Mouse (Mus musculus) spleen, adult 2 months (tissue): ENCODE data around the gene Ptgs2. TPM values are rescaled to one million over a fixed set of nuclear protein-coding genes. Genes with fewer than 3 reads are reported as not detected.

Experiments
- DNase-seq, 2 experiments: peaks; one replicate each; pipeline versions ENCODE4 v3.0.0 to v3.0.0-alpha.2; 2012 to 2021; ENCODE audit warnings: low spot score in 2 of 2, low read depth in 1 of 2
- H3K27ac ChIP-seq: fragments of 200-500 bp; 2 replicates; pipeline ENCODE4 v1.5.1; 2012; ENCODE audit warnings: low read length, inconsistent platforms; ENCODE audit not compliant: insufficient read depth
- H3K27me3 ChIP-seq: fragments of 200-500 bp; 2 replicates; pipeline ENCODE4 v1.6.1; 2012; ENCODE audit warnings: mild to moderate bottlenecking, moderate library complexity, low read length, inconsistent platforms; ENCODE audit not compliant: control insufficient read depth, insufficient read depth
- H3K36me3 ChIP-seq: fragments of 200-500 bp; 2 replicates; pipeline ENCODE4 v1.6.1; 2012; ENCODE audit warnings: mild to moderate bottlenecking, low read length, inconsistent platforms; ENCODE audit not compliant: control insufficient read depth, insufficient read depth
- H3K4me1 ChIP-seq: fragments of 200-500 bp; 2 replicates; pipeline ENCODE4 v1.6.1; 2011; ENCODE audit warnings: inconsistent platforms; ENCODE audit not compliant: control insufficient read depth, insufficient read depth, insufficient read length
- H3K4me3 ChIP-seq: fragments of 200-500 bp; 2 replicates; pipeline ENCODE4 v1.5.1; 2011; ENCODE audit warnings: mild to moderate bottlenecking, inconsistent platforms; ENCODE audit not compliant: insufficient read depth, insufficient read length; ENCODE audit errors: extremely low read depth
- CTCF ChIP-seq: fragments of 200-500 bp; IDR thresholded peaks from 2 replicates; pipeline ENCODE4 v1.5.1; 2011; ENCODE audit warnings: mild to moderate bottlenecking, inconsistent platforms; ENCODE audit not compliant: insufficient read depth, insufficient read length, insufficient replicate concordance; ENCODE audit errors: extremely low read depth
- POLR2A ChIP-seq: fragments of 200-500 bp; IDR thresholded peaks from 2 replicates; pipeline ENCODE4 v1.6.1; 2011; ENCODE audit warnings: low read depth, low read length, inconsistent platforms
- WGBS: fragments of 180-500 bp; shearing (Covaris S2); methylation state at CpG from one replicate; pipeline ENCODE4 v1.1.7; 2018; 5-methylcytosine and 5-hydroxymethylcytosine counted together
- polyA plus RNA-seq: library from polyadenylated mRNA; depleted of rRNA; stranded (reverse); fragments of >200 nt; gene quantifications from 2 replicates; pipeline ENCODE4 v1.2.3, GENCODE M21; 2012; rRNA removed

The Ptgs2 gene
- polyA plus RNA-seq, 1 experiment: 0.02 TPM

DNA sequence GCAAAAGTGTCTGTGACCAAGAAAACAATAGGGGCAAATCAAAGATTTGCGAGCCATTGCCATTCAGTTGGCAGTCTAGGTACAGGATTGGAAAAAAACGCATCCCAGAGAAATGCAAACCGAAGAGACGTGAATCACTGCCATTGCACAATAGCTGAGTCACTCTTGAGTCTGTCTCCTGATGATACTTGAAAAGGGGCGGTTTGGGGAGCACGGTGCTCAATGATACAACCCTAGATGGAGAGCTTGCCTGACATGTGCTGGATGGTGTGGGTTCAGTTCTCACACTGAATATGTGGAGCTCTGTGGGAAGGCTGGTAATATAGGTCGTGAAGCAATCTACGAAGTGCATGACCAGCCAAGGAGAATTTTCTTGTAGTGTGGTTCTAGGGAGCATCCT, 45.2 kb downstream of the Ptgs2 start:
- TF ChIP-seq POLR2A (no peak), CTCF (no peak)
- no peaks in the 10 kb centered on the region for H3K27me3 ChIP-seq
- H3K36me3 ChIP-seq: no peaks in the 10 kb centered on the region
- 83% methylated on average over 8 of the region's 8 CpGs for WGBS
- H3K27ac ChIP-seq: no peak overlapping the region
- no peak overlapping the region for H3K4me3 ChIP-seq
- no peak for DNase-seq
- H3K4me1 ChIP-seq: no peaks in the 10 kb centered on the region

DNA sequence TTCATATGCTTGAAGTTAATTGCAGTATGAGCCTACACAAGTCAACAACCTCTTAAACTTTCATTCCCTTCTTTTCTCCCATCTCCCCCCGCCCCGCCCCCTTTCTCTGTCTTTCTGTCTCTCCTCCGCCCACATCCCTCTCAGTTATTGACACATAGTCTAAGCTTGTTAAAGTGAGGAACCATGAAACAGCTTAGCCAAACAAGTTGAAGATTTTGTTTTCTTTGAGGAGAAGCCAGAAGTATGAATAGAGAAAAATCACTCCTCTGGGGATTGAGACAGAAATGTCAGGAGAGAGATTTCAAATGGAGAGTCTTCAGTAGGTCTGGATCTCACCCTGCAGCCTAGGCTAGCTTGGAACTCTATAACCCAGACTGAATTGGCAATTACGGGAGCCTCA, 47.4 kb downstream of the Ptgs2 start:
- no peaks in the 10 kb centered on the region for H3K4me1 ChIP-seq
- no peak for DNase-seq
- H3K4me3 ChIP-seq: no peak overlapping the region
- H3K27ac ChIP-seq: no peak overlapping the region
- H3K27me3 ChIP-seq: no peaks in the 10 kb centered on the region
- H3K36me3 ChIP-seq: no peaks in the 10 kb centered on the region
- TF ChIP-seq CTCF: no peak
- TF ChIP-seq POLR2A: no peak
- WGBS: 83% methylated on average over 4 of the region's 4 CpGs

DNA sequence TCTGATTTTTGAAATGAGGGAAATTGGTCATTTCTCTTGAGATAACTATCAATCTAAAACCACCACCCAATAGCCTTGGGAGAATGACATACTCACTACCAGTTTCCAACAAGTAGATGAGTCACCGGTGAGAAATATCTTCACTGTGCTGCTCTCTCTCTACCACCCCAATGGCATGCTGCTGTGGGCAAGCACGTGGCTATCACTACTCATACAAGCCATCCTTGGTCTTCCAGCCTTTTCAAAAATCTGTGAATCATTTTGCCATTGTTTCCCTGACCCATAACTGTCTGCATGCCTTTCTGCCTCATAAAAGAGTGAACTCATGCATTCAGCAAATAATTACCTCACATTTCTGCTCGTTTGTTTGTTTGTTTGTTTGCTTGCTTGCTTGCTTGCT, 51.6 kb downstream of the Ptgs2 start:
- H3K27ac ChIP-seq: no peak overlapping the region
- DNase-seq: no peak
- no peak for TF ChIP-seq POLR2A
- TF ChIP-seq CTCF: no peak
- H3K4me3 ChIP-seq: no peak overlapping the region
- 70% methylated on average over 3 of the region's 3 CpGs for WGBS
- no peaks in the 10 kb centered on the region for H3K27me3 ChIP-seq
- H3K4me1 ChIP-seq: no peaks in the 10 kb centered on the region; the same call in 1 of the 2 replicates
- no peaks in the 10 kb centered on the region for H3K36me3 ChIP-seq

Other genes with a start within 250 kb of the Ptgs2 start
- gene Pla2g4a, start 138.7 kb upstream of the Ptgs2 start, polyA plus RNA-seq: 0.96 and 1.4 TPM in 2 replicates
- not detected in 2 replicates for gene Pdc, start 219.4 kb downstream of the Ptgs2 start, polyA plus RNA-seq